Mouse (Mus musculus) lung, adult 2 months (tissue): Measurements from ENCODE around the gene Mob3c. TPM values are rescaled to one million over a fixed set of nuclear protein-coding genes. Genes with fewer than 3 reads are reported as not detected.

Experiments used
- DNase-seq: peaks from one replicate; pipeline ENCODE4 v3.0.0; 2022
- H3K4me1 ChIP-seq: fragments of 200-500 bp; 2 replicates; pipeline ENCODE4 v1.6.1; 2011; ENCODE audit warnings: low read length; ENCODE audit not compliant: control insufficient read depth, insufficient read depth
- H3K4me3 ChIP-seq: fragments of 200-500 bp; replicated peaks from 2 replicates; pipeline ENCODE3; 2011; ENCODE audit warnings: low read depth, mild to moderate bottlenecking, control low read depth, low read length; ENCODE audit errors: extremely low read depth
- CTCF ChIP-seq: fragments of 200-500 bp; IDR thresholded peaks from 2 replicates; pipeline ENCODE4 v1.5.1; 2011; ENCODE audit warnings: mild to moderate bottlenecking, low read length, control low read depth; ENCODE audit not compliant: insufficient read depth
- POLR2A ChIP-seq: fragments of 200-500 bp; IDR thresholded peaks from 2 replicates; pipeline ENCODE4 v1.6.1; 2011; ENCODE audit warnings: low read depth, mild to moderate bottlenecking, control low read depth, low read length, borderline replicate concordance; ENCODE audit errors: extremely low read depth
- WGBS: fragments of 180-500 bp; shearing (Covaris S2); methylation state at CpG from one replicate; pipeline ENCODE4 v1.1.7; 2018; 5-methylcytosine and 5-hydroxymethylcytosine counted together
- polyA plus RNA-seq: library from polyadenylated mRNA; depleted of rRNA; stranded (reverse); fragments of >200 nt; gene quantifications from 2 replicates; pipeline ENCODE4 v1.2.3, GENCODE M21; 2012

Mob3c gene
- polyA plus RNA-seq, 1 experiment = 27.9 TPM

GRCm38 (mm10) chr4:115812326-115812725 is 15.6 kb upstream of the Mob3c start:
- H3K4me1 ChIP-seq = no peaks in the 10 kb centered on the region
- no peak overlapping the region for H3K4me3 ChIP-seq
- TF ChIP-seq POLR2A (no peak), CTCF (no peak)
- 85% methylated on average over 4 of the region's 4 CpGs for WGBS
- DNase-seq = no peak

GRCm38 (mm10) chr4:115815606-115816005 is 12.3 kb upstream of the Mob3c start:
- DNase-seq = no peak
- no peak for TF ChIP-seq POLR2A
- H3K4me1 ChIP-seq = no peaks in the 10 kb centered on the region
- H3K4me3 ChIP-seq = no peak overlapping the region
- WGBS = 96% methylated on average over 5 of the region's 5 CpGs

GRCm38 (mm10) chr4:115820199-115820598 is 7.7 kb upstream of the Mob3c start:
- TF ChIP-seq POLR2A = no peak
- TF ChIP-seq CTCF = no peak
- no peak for DNase-seq
- H3K4me1 ChIP-seq = peaks cover 5% of the 10 kb centered on the region
- 70% methylated on average over 3 of the region's 3 CpGs for WGBS
- no peak overlapping the region for H3K4me3 ChIP-seq

GRCm38 (mm10) chr4:115820944-115821343 is 6.9 kb upstream of the Mob3c start:
- no peak for TF ChIP-seq CTCF
- no peak for TF ChIP-seq POLR2A
- Histone ChIP-seq H3K4me1 (peaks cover 5% of the 10 kb centered on the region), H3K4me3 (no peak overlapping the region)
- WGBS = 87% methylated on average over 3 of the region's 3 CpGs
- DNase-seq = no peak

- H3K4me3 ChIP-seq = no peak overlapping the region
- DNase-seq = no peak
- no peak for TF ChIP-seq CTCF
- TF ChIP-seq POLR2A = no peak
- peaks cover 5% of the 10 kb centered on the region for H3K4me1 ChIP-seq
Observed at GRCm38 (mm10) chr4:115821431-115821830, 6.5 kb upstream of the Mob3c start.

GRCm38 (mm10) chr4:115821928-115822327 is 6.0 kb upstream of the Mob3c start:
- no peak for DNase-seq
- peaks cover 5% of the 10 kb centered on the region for H3K4me1 ChIP-seq
- TF ChIP-seq POLR2A = no peak
- no peak for TF ChIP-seq CTCF
- WGBS = 28% methylated on average over 3 of the region's 3 CpGs
- H3K4me3 ChIP-seq = no peak overlapping the region

- 55% methylated on average over 2 of the region's 2 CpGs for WGBS
- no peak for DNase-seq
- H3K4me3 ChIP-seq = no peak overlapping the region
- H3K4me1 ChIP-seq = peaks cover 8% of the 10 kb centered on the region
- TF ChIP-seq POLR2A (0 out of 2 replicates have a peak, but pooled peaks have one; percentile 3), CTCF (no peak)
Observed at GRCm38 (mm10) chr4:115824178-115824577, 3.7 kb upstream of the Mob3c start.

GRCm38 (mm10) chr4:115825271-115825670 is 2.6 kb upstream of the Mob3c start:
- H3K4me1 ChIP-seq = peaks cover 15% of the 10 kb centered on the region
- WGBS = 82% methylated on average over 2 of the region's 2 CpGs
- H3K4me3 ChIP-seq = no peak overlapping the region
- TF ChIP-seq CTCF = no peak
- no peak for TF ChIP-seq POLR2A
- no peak for DNase-seq

- 55% methylated on average over 3 of the region's 3 CpGs for WGBS
Observed at GRCm38 (mm10) chr4:115827066-115827465, 826 bp upstream of the Mob3c start.

GRCm38 (mm10) chr4:115827535-115827887 is 381 bp upstream of the Mob3c start:
- TF ChIP-seq CTCF (no peak), POLR2A (no peak)
- 9% methylated on average over 4 of the region's 4 CpGs for WGBS
- no peak for DNase-seq
- peaks cover 23% of the 10 kb centered on the region for H3K4me1 ChIP-seq
- peak overlapping the region; percentile 97 for H3K4me3 ChIP-seq

More at GRCm38 (mm10) chr4:115827066-115827465, 826 bp upstream of the Mob3c start:
- no peak for DNase-seq
- TF ChIP-seq CTCF = no peak
- TF ChIP-seq POLR2A = no peak
- Histone ChIP-seq H3K4me1 (peaks cover 23% of the 10 kb centered on the region), H3K4me3 (no peak overlapping the region)

- H3K4me3 ChIP-seq = peak overlapping the region; percentile 97
- WGBS = 7% methylated on average over 8 of the region's 8 CpGs
- H3K4me1 ChIP-seq = peaks cover 21% of the 10 kb centered on the region
- TF ChIP-seq CTCF (no peak), POLR2A (no peak)
- no peak for DNase-seq
Observed at GRCm38 (mm10) chr4:115828572-115828902, 645 bp downstream of the Mob3c start.
